Mouse (Mus musculus) bone marrow, adult 2 months (tissue): ENCODE data around the gene A4gnt.

Source experiments
- CTCF ChIP-seq: fragments of 200-500 bp; IDR thresholded peaks from 2 replicates; pipeline ENCODE4 v1.5.1; 2011; ENCODE audit warnings: low read length, control low read depth; ENCODE audit not compliant: control insufficient read depth, insufficient read depth
- POLR2A ChIP-seq: fragments of 200-500 bp; IDR thresholded peaks from 2 replicates; pipeline ENCODE4 v1.6.1; 2011; ENCODE audit warnings: low read depth, mild to moderate bottlenecking, control low read depth, low read length, borderline replicate concordance; ENCODE audit not compliant: control insufficient read depth

GRCm38 (mm10) chr9:99660756-99661155 lies 48.5 kb downstream of the A4gnt start:
- TF ChIP-seq CTCF (no peak), POLR2A (no peak)
